Mouse (Mus musculus) gastrocnemius, adult 8-10 months (tissue): ENCODE measurements around the gene Ldlrap1. TPM values are rescaled to one million over a fixed set of nuclear protein-coding genes. Genes with fewer than 3 reads are reported as not detected.

ENCODE experiments used
- DNase-seq, 2 experiments: peaks; one replicate each; pipeline ENCODE4 v3.0.0; 2022; ENCODE audit warnings: low spot score in 2 of 2
- total RNA-seq, 4 experiments: library from RNA; stranded (reverse); gene quantifications; 2 replicates each; pipeline ENCODE4 v1.2.4; 2022

Ldlrap1 gene
- total RNA-seq, 4 experiments from 2014 or later, result 4.3 to 7.7 (median 5.3) TPM

- DNase-seq, result no peak
These were observed 16.0 kb downstream of the Ldlrap1 start for GRCm38 (mm10) chr4:134751682-134752380.

- no peak for DNase-seq
These were observed 17.0 kb downstream of the Ldlrap1 start for GRCm38 (mm10) chr4:134750825-134751224.

GRCm38 (mm10) chr4:134750263-134750662 lies 17.6 kb downstream of the Ldlrap1 start:
- DNase-seq, result no peak

- no peak for DNase-seq
These were observed 18.4 kb downstream of the Ldlrap1 start for GRCm38 (mm10) chr4:134749301-134750030.

- no peak for DNase-seq
These were observed 21.7 kb downstream of the Ldlrap1 start for GRCm38 (mm10) chr4:134745900-134746661.

- DNase-seq, result no peak
These were observed 23.8 kb downstream of the Ldlrap1 start for GRCm38 (mm10) chr4:134743881-134744633.

GRCm38 (mm10) chr4:134741949-134742348 lies 25.9 kb downstream of the Ldlrap1 start:
- no peak for DNase-seq

- no peak for DNase-seq
These were observed 27.6 kb downstream of the Ldlrap1 start for GRCm38 (mm10) chr4:134740186-134740585.

GRCm38 (mm10) chr4:134739530-134739929 lies 28.3 kb downstream of the Ldlrap1 start:
- DNase-seq, result no peak

- no peak for DNase-seq
These were observed 30.4 kb downstream of the Ldlrap1 start for GRCm38 (mm10) chr4:134737365-134737910.

- no peak for DNase-seq
These were observed 31.7 kb downstream of the Ldlrap1 start for GRCm38 (mm10) chr4:134736147-134736546.

GRCm38 (mm10) chr4:134734629-134735081 lies 33.2 kb downstream of the Ldlrap1 start:
- DNase-seq, result peak in 1 of 2 experiments; percentile 36

- peak; percentile 56 to 59 for DNase-seq
These were observed 33.7 kb downstream of the Ldlrap1 start for GRCm38 (mm10) chr4:134734038-134734628.

- DNase-seq, result no peak
These were observed 34.5 kb downstream of the Ldlrap1 start for GRCm38 (mm10) chr4:134733371-134733770.

- no peak for DNase-seq
These were observed 37.7 kb downstream of the Ldlrap1 start for GRCm38 (mm10) chr4:134730106-134730505.

GRCm38 (mm10) chr4:134725735-134726345 lies 42.0 kb downstream of the Ldlrap1 start:
- DNase-seq, result no peak

GRCm38 (mm10) chr4:134724974-134725373 lies 42.9 kb downstream of the Ldlrap1 start:
- DNase-seq, result no peak

- DNase-seq, result no peak
These were observed 44.6 kb downstream of the Ldlrap1 start for GRCm38 (mm10) chr4:134723251-134723650.

- no peak for DNase-seq
These were observed 46.7 kb downstream of the Ldlrap1 start for GRCm38 (mm10) chr4:134721076-134721475.

- no peak for DNase-seq
These were observed 47.5 kb downstream of the Ldlrap1 start for GRCm38 (mm10) chr4:134720371-134720770.
